Comparison of ENCODE assay signal across 9 mouse cellular contexts in the genomic region with DNA sequence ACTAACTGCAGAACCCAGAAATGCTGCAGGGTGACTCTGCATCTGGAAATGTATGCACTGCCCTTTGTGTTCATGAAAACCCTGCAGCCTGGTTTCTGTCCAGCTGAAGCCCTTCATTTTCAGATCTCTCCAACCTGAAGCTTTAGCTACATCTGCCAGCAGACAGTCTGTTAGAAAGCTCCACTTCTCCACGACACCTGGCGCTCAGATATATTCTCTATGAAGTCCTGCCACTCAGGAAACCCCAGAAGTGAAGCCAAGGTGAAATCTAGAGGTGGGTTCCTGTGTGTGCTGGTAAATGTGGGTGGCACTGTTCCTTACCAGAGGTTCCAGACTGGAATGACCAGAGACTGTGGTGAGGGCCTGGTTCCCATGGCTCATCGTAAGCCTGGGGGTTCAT.
A peak's percentile ranks its signal among the peaks of the same experiment; 100 is the strongest.
DNase-seq lines count a peak whose midpoint lies in the region; ATAC-seq and TF ChIP-seq lines count a peak whose summit lies in the region.
"Had no signal": no experiment of that assay in that cellular context is flagged by ENCODE, and none has a peak within 500 bp of the region (broad histone marks: within the 10 kb centered on the region; RNA-seq: fewer than 3 reads in every experiment).

No protein-coding gene starts in this region.

- DNase-seq in heart, postnatal 10 days = no peak
- DNase-seq in lung, postnatal 36 days = no peak
- DNase-seq in induced T-regulatory cell, adult 2 months (ENCODE audit: low read depth) = peak; percentile 48
- DNase-seq in thymus, postnatal 4 days = peak; percentile 46
- no peak for DNase-seq in cerebellum, adult 2 months

- TF ChIP-seq POLR2A in cerebellum, adult 2 months (IDR thresholded peaks at IDR 0.05; ENCODE audit: borderline replicate concordance, insufficient read depth, low read length) = no peak

- H3K4me1 ChIP-seq in heart, embryonic 16.5 days (ENCODE audit: control insufficient read depth, insufficient read depth, low read length) = peaks cover 63% of the 10 kb centered on the region
- peaks cover 35% of the 10 kb centered on the region for H3K4me1 ChIP-seq in lung, embryonic 16.5 days (replicated peaks; ENCODE audit: control insufficient read depth, insufficient read depth, low read length)
- peaks cover 42% of the 10 kb centered on the region for H3K4me1 ChIP-seq in cerebellum, adult 2 months (ENCODE audit: control insufficient read depth, insufficient read depth, low read length)

- H3K36me3 ChIP-seq in heart, embryonic 16.5 days (ENCODE audit: control insufficient read depth, insufficient read depth) = peaks cover 11% of the 10 kb centered on the region; the same call in 1 of the 2 replicates
- H3K36me3 ChIP-seq in lung, embryonic 16.5 days (ENCODE audit: control insufficient read depth, insufficient read depth, low read length) = peaks cover 9% of the 10 kb centered on the region

- no peaks in the 10 kb centered on the region for H3K27me3 ChIP-seq in heart, embryonic 16.5 days (ENCODE audit: control insufficient read depth, insufficient read depth, low read length)
- no peaks in the 10 kb centered on the region for H3K27me3 ChIP-seq in lung, embryonic 16.5 days (ENCODE audit: control insufficient read depth, insufficient read depth, low read depth, low read length)
- no peaks in the 10 kb centered on the region for H3K27me3 ChIP-seq in cerebellum, adult 2 months (ENCODE audit: control insufficient read depth, insufficient read depth, low read length)

- no peak for ATAC-seq in heart, embryonic 16.5 days (replicated peaks; ENCODE audit: extremely low read depth, insufficient read depth, low FRiP score)
- ATAC-seq in lung, embryonic 16.5 days (ENCODE audit: low read depth) = no peak

- WGBS in heart, embryonic 16.5 days = 83% methylated on average over 3 of the region's 3 CpGs
- WGBS in lung, embryonic 16.5 days = 95% methylated on average over 3 of the region's 3 CpGs
- WGBS in cerebellum, adult 2 months = 86% methylated on average over 3 of the region's 3 CpGs

- TF ChIP-seq CTCF in cerebellum, adult 2 months (IDR thresholded peaks at IDR 0.05; ENCODE audit: borderline replicate concordance, insufficient read depth, low read depth, low read length) = no peak

- H3K27ac ChIP-seq in heart, embryonic 16.5 days (ENCODE audit: low read length) = peak overlapping the region; percentile 96
- H3K27ac ChIP-seq in lung, embryonic 16.5 days (ENCODE audit: low read length) = peak overlapping the region; percentile 60; the same call in 1 of the 2 replicates
- H3K27ac ChIP-seq in cerebellum, adult 2 months (ENCODE audit: insufficient read depth, low read length) = no peak overlapping the region; the same call in 1 of the 2 replicates

- H3K9me3 ChIP-seq in heart, embryonic 16.5 days (replicated peaks; ENCODE audit: control insufficient read depth, low read length) = no peaks in the 10 kb centered on the region
- no peaks in the 10 kb centered on the region for H3K9me3 ChIP-seq in lung, embryonic 16.5 days (ENCODE audit: control insufficient read depth, low read length)

- H3K4me2 ChIP-seq in heart, embryonic 16.5 days (ENCODE audit: low read depth, low read length) = peak overlapping the region; percentile 52
- no peak overlapping the region for H3K4me2 ChIP-seq in lung, embryonic 16.5 days (ENCODE audit: low read depth, low read length)

- intact Hi-C loops in heart, postnatal 10 days (cut with DNase I) = loop anchor here (2.0 kb wide), 1 partner anchor 15 kb away; no protein-coding TSS in a partner anchor

- no peak overlapping the region for H3K4me3 ChIP-seq in heart, embryonic 16.5 days (ENCODE audit: low read length)
- H3K4me3 ChIP-seq in lung, embryonic 16.5 days (ENCODE audit: low read length) = no peak overlapping the region
- no peak overlapping the region for H3K4me3 ChIP-seq in cerebellum, adult 2 months (replicated peaks; ENCODE audit: insufficient read depth, low read depth, low read length)
- H3K4me3 ChIP-seq: erythroblast, embryonic 14.5 days; myocyte had no signal

- H3K9ac ChIP-seq in heart, embryonic 16.5 days (ENCODE audit: low read length) = peak overlapping the region; percentile 62
- no peak overlapping the region for H3K9ac ChIP-seq in lung, embryonic 16.5 days (ENCODE audit: low read length)

Comparison
In these comparisons a context has a peak if more than half of its experiments do, and no peak if none do; other contexts are left out.
1. DNase-seq: peak in induced T-regulatory cell, adult 2 months (single experiment) and thymus, postnatal 4 days (single experiment); none in heart, postnatal 10 days (0 of 2), lung, postnatal 36 days (single experiment) and cerebellum, adult 2 months (0 of 2).